Mouse (Mus musculus) testis, adult 2 months (tissue): Measurements from ENCODE around the gene Stxbp5. TPM values are rescaled to one million over a fixed set of nuclear protein-coding genes. Genes with fewer than 3 reads are reported as not detected.
"Not testable (repeated sequence)": the region's sequence is repeated elsewhere in the genome, so short reads cannot be mapped to it uniquely, and the experiment has no call there.

Experiments used
- H3K27ac ChIP-seq: fragments of 200-500 bp; 2 replicates; pipeline ENCODE4 v1.5.1; 2012; ENCODE audit warnings: low read depth, low read length; ENCODE audit not compliant: control insufficient read depth, insufficient read depth
- H3K27me3 ChIP-seq: fragments of 200-500 bp; 2 replicates; pipeline ENCODE4 v1.6.1; 2012; ENCODE audit warnings: mild to moderate bottlenecking, low read length, moderate library complexity; ENCODE audit not compliant: control insufficient read depth, insufficient read depth
- H3K36me3 ChIP-seq: fragments of 200-500 bp; 2 replicates; pipeline ENCODE4 v1.6.1; 2012; ENCODE audit warnings: mild to moderate bottlenecking, low read length; ENCODE audit not compliant: control insufficient read depth, insufficient read depth
- H3K4me1 ChIP-seq: fragments of 200-500 bp; 2 replicates; pipeline ENCODE4 v1.6.1; 2012; ENCODE audit warnings: low read length; ENCODE audit not compliant: control insufficient read depth, insufficient read depth
- H3K4me3 ChIP-seq: fragments of 200-500 bp; 2 replicates; pipeline ENCODE4 v1.5.1; 2012; ENCODE audit warnings: low read depth, mild to moderate bottlenecking, low read length, moderate library complexity, mixed read lengths; ENCODE audit not compliant: control insufficient read depth
- CTCF ChIP-seq: fragments of 200-500 bp; IDR thresholded peaks from 2 replicates; pipeline ENCODE4 v1.5.1; 2012; ENCODE audit warnings: low read depth, mild to moderate bottlenecking, inconsistent platforms, low read length, moderate library complexity; ENCODE audit not compliant: control insufficient read depth, insufficient read depth, insufficient replicate concordance
- POLR2A ChIP-seq: fragments of 200-500 bp; IDR thresholded peaks from 2 replicates; pipeline ENCODE4 v1.6.1; 2012; ENCODE audit warnings: low read depth, mild to moderate bottlenecking, inconsistent platforms, low read length, moderate library complexity; ENCODE audit not compliant: control insufficient read depth
- polyA plus RNA-seq: library from polyadenylated mRNA; depleted of rRNA; stranded (reverse); fragments of >200 nt; gene quantifications from 2 replicates; pipeline ENCODE4 v1.2.3, GENCODE M21; 2012

The Stxbp5 gene
- polyA plus RNA-seq, 1 experiment: 12.5 TPM

DNA sequence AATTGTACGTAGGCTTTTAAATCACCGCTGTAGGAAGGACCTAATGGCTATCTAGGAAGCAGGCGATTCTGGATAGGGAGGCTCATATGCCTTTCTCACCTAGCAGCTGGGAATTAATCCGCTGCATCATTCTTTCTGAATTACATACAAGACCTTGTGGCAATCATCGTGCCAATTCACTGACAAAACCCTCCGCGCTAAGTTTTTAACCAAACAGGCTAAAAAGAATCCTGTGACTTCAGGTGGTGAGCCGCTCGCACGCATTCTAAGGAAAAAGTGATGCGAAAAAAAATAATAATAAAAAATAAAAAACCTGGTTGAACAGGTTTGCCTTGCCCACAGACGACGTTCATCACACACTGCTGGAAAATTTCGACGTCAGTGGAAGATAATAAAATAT lies 1.1 kb downstream of the Stxbp5 start:
- Histone ChIP-seq H3K27ac (no peak overlapping the region), H3K4me3 (peak overlapping the region; percentile 93; the same call in 1 of the 2 replicates), H3K27me3 (no peaks in the 10 kb centered on the region), H3K36me3 (no peaks in the 10 kb centered on the region), H3K4me1 (peaks cover 5% of the 10 kb centered on the region)
- TF ChIP-seq CTCF (no peak), POLR2A (no peak)

GRCm38 (mm10) chr10:9899086-9899485 lies 1.8 kb downstream of the Stxbp5 start:
- Histone ChIP-seq H3K4me3 (no peak overlapping the region), H3K4me1 (peaks cover 5% of the 10 kb centered on the region), H3K36me3 (no peaks in the 10 kb centered on the region), H3K27me3 (no peaks in the 10 kb centered on the region), H3K27ac (no peak overlapping the region)
- TF ChIP-seq CTCF (no peak), POLR2A (no peak)

- Histone ChIP-seq H3K27ac (no peak overlapping the region), H3K27me3 (no peaks in the 10 kb centered on the region), H3K4me3 (no peak overlapping the region), H3K36me3 (no peaks in the 10 kb centered on the region), H3K4me1 (peaks cover 5% of the 10 kb centered on the region)
- TF ChIP-seq POLR2A (no peak), CTCF (no peak)
Measured at GRCm38 (mm10) chr10:9897852-9898251, 3.0 kb downstream of the Stxbp5 start.

- no peaks in the 10 kb centered on the region for H3K4me1 ChIP-seq
- H3K4me3 ChIP-seq: no peak overlapping the region
- no peaks in the 10 kb centered on the region for H3K27me3 ChIP-seq
- TF ChIP-seq POLR2A (no peak), CTCF (no peak)
- H3K27ac ChIP-seq: no peak overlapping the region
- H3K36me3 ChIP-seq: no peaks in the 10 kb centered on the region
Measured at GRCm38 (mm10) chr10:9893562-9893961, 7.3 kb downstream of the Stxbp5 start.

- no peaks in the 10 kb centered on the region for H3K27me3 ChIP-seq
- no peaks in the 10 kb centered on the region for H3K4me1 ChIP-seq
- no peaks in the 10 kb centered on the region for H3K36me3 ChIP-seq
- TF ChIP-seq CTCF: no peak
- no peak overlapping the region for H3K27ac ChIP-seq
- H3K4me3 ChIP-seq: no peak overlapping the region
Measured at GRCm38 (mm10) chr10:9889651-9890050, 11.2 kb downstream of the Stxbp5 start.

DNA sequence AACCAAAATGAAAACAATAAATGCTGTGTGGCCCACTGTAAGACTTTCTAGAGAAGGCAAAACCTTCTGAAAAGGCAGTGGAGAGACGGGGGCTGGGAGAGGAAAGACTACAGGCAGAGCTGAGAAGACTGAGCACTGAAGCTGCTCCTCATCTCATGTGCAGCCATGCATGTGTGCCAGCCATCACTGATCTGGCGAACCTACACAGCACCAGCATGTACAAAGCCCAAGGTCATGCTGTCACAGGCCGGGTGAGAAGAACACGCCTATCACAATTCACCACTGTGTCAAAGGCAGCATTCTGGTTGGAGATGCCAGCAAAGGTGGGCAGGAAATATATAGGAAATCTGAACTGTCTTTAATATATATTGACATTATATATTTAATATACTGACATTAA lies 12.2 kb downstream of the Stxbp5 start:
- Histone ChIP-seq H3K4me3 (no peak overlapping the region), H3K36me3 (no peaks in the 10 kb centered on the region), H3K27me3 (no peaks in the 10 kb centered on the region), H3K27ac (no peak overlapping the region), H3K4me1 (no peaks in the 10 kb centered on the region)
- TF ChIP-seq CTCF (no peak), POLR2A (no peak)

DNA sequence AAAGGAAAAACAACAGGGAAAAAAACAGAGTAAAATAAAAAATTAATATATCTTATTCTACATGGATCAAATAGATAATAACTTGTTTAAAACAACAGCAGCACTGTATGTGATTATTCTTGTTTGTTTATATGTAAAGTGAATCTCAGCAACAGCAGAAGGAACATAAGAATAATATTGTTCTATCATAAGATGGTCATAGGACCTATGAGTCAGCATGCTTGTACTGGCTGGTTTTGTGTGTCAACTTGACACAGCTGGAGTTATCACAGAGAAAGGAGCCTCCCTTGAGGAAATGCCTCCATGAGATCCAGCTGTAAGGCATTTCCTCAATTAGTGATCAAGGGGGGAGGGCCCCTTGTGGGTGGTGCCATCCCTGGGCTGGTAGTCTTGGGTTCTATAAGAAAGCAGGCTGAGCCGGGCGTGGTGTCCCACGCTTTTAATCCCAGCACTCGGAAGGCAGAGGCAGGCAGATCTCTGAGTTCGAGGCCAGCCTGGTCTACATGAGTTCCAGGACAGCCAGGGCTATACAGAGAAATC lies 19.0 kb downstream of the Stxbp5 start:
- H3K4me3 ChIP-seq, H3K4me1 ChIP-seq, H3K27me3 ChIP-seq, H3K27ac ChIP-seq, H3K36me3 ChIP-seq: not testable (repeated sequence)

- Histone ChIP-seq H3K27ac (no peak overlapping the region), H3K4me1 (peaks cover 1% of the 10 kb centered on the region; the same call in 1 of the 2 replicates), H3K36me3 (no peaks in the 10 kb centered on the region), H3K4me3 (no peak overlapping the region), H3K27me3 (no peaks in the 10 kb centered on the region)
- TF ChIP-seq POLR2A (no peak), CTCF (no peak)
Measured at GRCm38 (mm10) chr10:9880070-9880728, 20.7 kb downstream of the Stxbp5 start.
